Mouse (Mus musculus) 416B (cell line): ENCODE measurements around the gene Stx1b.
"Not testable (repeated sequence)": the region's sequence is repeated elsewhere in the genome, so short reads cannot be mapped to it uniquely, and the experiment has no call there.

ENCODE experiments used
- DNase-seq: peaks from one replicate; pipeline ENCODE4 v3.0.0; 2011; ENCODE audit warnings: low read depth

The Stx1b gene

GRCm38 (mm10) chr7:127824176-127824871, at the start of gene Stx1b, which contains the start of gene Stx4a:
Gene Stx1b (minus strand): TSS chr7:127824549.
Gene Stx4a (plus strand): TSS chr7:127824294.
- DNase-seq: no peak

- peak; percentile 46 for DNase-seq
These were observed 45.9 kb upstream of the Stx1b start for GRCm38 (mm10) chr7:127870136-127870821.

- no peak for DNase-seq
These were observed 44.9 kb upstream of the Stx1b start for GRCm38 (mm10) chr7:127869149-127869810.

- no peak for DNase-seq
These were observed 43.3 kb upstream of the Stx1b start for GRCm38 (mm10) chr7:127867641-127868040.

DNA sequence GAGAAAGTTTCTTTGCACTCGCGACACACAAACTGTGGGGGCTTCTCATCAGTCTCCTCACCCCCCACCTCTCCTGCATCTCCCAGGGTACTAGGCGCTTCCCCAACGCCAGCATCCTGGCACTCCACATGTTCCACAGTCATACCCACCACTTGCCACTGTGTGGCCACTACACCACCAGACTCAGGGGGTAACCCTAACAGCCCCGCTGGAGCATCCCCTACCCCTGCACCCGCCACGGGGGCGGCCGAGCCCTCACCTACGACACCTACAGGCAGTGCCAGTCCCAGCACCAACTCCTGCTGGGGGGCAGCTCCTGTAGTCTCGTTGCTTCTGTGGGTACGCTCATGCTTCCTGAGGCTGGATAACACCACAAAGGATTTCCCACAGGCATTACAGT, 42.1 kb upstream of the Stx1b start:
- no peak for DNase-seq

GRCm38 (mm10) chr7:127858258-127858657, 33.9 kb upstream of the Stx1b start:
- DNase-seq: peak; percentile 53

- peak; percentile 54 for DNase-seq
These were observed 26.6 kb upstream of the Stx1b start for GRCm38 (mm10) chr7:127850906-127851305.

DNA sequence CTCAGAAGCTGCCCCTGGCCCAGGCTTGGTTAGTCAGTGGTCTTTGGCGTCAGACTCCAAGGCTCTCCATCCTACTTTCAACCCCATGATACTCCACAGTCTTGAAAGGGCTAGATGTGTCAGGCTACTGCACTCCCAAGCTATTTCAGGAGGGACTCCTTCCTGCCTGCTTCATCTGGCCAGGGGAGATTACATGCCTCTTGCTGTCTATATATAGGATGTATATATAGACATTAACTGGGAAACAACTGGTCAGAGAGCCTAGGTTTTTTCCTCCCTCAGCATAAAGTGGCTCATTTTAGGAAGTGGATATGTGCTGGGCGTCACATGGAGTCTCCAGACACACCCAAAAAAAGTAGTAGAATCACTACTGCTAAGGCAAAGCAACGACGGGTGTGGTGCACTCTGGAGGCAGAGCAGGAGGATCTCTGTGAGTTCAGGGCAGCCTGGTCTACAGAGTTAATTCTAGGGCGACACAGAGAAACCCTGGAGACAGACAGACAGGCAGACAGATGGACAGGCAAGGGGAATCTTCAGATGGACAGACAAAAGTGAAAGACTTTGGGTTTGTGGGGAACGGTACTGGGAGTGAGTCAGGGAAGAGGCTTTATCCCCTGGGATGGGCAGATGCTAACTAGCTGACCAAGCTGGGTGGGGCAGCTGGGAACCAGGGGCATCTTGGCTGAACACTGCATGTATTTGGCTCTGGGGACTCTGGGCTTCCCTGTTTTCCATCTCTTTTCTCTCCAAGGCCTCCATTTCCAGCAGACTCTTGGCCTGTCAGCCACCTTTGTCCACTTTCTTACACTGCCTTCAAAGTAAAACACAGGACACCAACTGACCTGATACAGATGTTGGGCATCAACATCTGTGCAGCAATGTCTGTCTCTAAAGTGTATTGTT, 25.9 kb upstream of the Stx1b start:
- no peak for DNase-seq

DNA sequence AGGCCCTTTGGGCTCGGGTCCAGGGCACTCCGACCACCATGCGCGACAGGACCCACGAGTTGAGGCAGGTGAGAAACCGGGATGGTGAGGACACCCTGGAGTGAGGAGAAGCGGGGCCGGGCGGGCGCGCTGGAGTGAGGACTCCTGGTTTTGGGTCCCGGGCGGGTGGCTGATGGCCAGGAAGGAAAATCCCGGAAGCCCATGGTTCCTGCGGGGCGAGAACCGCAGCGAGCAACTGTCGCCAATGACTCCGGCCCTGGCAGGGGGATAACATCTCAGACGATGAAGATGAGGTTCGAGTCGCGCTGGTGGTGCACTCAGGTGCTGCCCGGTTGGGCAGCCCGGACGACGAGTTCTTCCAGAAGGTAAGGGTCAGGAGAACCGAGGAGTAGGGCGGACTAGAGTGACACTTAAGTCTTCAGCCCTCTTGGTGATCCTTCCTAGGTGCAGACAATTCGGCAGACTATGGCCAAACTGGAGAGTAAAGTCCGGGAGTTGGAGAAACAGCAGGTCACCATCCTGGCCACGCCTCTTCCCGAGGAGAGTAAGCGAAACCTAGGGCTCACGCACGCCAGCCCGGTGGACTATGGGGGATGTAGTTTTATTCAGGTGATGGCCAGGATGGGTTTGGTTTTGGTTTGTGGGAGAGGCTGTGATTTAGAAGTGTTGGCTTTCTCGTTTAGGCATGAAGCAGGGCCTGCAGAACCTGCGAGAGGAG, 17.8 kb upstream of the Stx1b start:
- peak; percentile 86 for DNase-seq

GRCm38 (mm10) chr7:127841340-127842000, 17.1 kb upstream of the Stx1b start:
- peak; percentile 99 for DNase-seq

GRCm38 (mm10) chr7:127840886-127841285, 16.5 kb upstream of the Stx1b start:
- DNase-seq: peak; percentile 81

- peak; percentile 24 for DNase-seq
These were observed 15.7 kb upstream of the Stx1b start for GRCm38 (mm10) chr7:127840031-127840430.

- not testable (repeated sequence) for DNase-seq
These were observed 13.5 kb upstream of the Stx1b start for GRCm38 (mm10) chr7:127837878-127838277.

DNA sequence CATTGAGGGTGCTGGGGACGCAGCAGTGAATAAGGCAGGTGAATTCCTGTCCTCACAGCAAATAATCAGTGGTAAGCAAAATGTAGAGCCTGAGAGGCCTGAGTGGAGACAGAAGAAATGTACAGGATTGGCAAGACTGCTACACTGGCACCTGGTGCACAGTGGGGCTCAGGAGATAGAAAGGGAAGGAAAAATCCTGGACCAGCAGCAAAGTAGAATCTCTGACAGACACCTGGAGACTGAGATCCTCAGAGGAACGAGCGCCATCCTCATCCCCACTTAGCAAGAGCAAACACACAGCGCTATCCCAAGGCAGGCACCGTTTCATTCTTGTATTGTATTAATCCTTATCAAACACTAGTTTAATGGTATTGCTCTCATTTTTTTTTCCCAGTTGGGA, 13.1 kb upstream of the Stx1b start:
- DNase-seq: no peak

DNA sequence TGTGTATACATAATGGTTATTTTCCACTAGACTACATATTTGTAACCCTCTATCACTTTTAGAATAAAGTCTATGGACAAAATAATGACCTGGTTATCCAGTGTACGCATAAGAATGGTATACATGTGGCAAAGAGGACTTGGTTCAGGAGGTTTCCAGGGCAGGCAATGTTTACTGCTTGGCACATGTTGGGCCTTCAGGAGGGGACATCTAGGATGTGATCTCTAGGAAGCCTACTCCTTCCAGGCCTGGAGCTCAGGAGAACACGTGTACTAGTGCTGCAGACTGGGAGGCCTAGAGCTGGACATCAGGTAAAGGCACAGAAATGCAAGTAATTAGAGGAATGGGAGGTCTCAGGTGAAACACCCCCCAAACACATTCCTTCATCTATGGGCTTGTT, 11.2 kb upstream of the Stx1b start:
- no peak for DNase-seq

DNA sequence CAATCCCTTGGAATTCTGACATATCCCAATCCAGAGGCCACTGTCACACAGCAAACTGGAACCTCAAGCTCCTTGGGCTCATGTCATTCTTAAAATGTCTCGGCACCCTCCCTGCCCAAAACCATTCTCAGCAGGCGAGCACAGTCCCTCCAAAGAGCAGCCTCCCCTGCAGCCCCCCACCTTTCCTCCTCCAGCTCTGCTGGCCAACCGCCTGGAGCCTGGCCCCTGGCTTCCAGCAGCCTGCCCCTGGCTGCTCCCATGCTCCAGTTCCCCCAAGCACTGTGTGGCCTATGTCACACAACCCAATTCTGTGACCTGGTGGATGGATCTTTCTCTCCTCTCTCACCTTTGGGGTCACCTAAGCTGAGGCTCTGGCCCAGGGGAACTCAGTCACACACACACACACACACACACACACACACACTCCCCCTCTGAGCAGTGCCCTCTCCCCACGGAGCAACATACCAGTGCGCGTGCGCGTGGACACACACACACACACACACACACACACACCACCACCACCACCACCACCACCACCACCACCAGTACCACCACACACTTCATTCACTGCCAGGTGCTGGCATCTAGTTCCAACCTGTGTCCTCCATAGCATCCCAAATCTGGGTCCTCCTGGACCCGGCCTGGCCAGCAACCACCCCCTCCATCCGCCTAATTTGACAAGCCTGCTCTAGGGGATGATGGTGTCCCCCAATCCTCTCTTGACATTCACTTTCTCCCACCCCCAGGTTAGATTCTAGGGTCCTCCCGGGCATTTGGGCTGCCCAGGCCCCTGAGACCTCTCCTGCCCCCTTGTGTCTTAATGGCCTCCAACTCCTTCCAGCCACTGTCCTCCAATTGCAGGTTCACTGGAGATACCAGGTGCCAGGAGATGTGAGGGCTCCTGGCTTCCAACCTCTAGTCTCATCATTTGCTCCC, 845 bp downstream of the Stx1b start:
- no peak for DNase-seq

DNA sequence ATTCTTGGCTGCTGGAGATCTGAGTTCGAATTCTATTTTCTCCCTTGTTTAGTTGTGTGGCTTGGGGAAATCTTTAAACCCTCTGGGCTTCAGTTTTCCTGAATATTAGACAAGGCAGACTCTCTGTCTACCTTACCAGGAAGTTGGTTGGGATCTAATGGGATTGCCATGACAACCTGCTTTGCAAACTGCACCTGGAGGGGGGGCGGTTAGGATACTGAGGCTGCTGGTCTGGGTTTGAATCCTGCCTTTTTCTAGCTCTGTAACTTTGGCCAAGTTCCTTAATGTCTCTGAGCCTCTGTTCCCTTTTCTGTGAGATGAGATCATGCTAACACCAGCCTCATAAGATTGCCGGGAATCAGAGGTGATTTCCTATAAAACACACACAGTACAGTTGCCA, 1.9 kb downstream of the Stx1b start:
- DNase-seq: no peak

DNA sequence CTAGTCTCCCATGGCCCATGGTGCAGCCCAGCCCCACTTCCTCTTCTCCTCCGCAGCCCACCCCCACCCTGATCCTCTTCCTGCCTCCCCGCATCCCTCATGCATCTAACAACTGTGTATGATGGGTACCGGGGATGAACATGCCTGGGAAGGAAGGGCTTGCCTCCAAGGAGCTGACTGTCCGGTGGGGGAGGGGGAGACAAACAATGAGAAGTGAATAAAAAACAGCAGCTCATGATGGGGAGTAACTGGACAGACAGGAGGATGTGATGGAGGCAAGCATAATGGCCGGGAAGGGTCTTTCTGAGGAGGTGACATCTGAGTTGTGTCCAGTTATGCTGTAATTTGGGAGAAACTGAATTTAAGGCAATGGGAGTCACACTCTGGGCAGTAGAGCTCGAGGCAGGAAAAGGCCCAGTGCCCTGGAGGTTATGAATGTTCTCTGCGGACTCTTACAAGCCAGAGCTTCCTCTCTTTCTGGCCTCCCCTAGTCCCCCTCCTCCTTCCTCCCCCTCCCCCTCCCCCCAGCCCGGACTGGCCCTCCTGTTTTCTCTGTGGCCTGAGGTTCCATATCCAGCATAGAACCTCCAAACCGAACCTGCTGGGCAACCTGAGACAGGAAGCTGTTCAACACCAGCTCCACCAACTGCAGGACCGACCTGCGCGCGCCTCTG, 3.4 kb downstream of the Stx1b start:
- peak; percentile 50 for DNase-seq

- DNase-seq: no peak
These were observed 6.6 kb downstream of the Stx1b start for GRCm38 (mm10) chr7:127817776-127818175.
